Mouse (Mus musculus) heart, embryonic 16.5 days (tissue): ENCODE results near the gene Muc1. TPM values are rescaled to one million over a fixed set of nuclear protein-coding genes. Genes with fewer than 3 reads are reported as not detected.
A peak's percentile ranks its signal among the peaks of the same experiment; 100 is the strongest.

ENCODE experiments used
- ATAC-seq: fragments of 200-750 bp; cut with Nextera tagmentation; replicated peaks from 2 replicates; pipeline ENCODE4 v1.8.0; 2017; ENCODE audit warnings: moderate number of reproducible peaks; ENCODE audit not compliant: insufficient read depth, low FRiP score; ENCODE audit errors: extremely low read depth
- H3K27ac ChIP-seq: fragments of 300-500 bp; sonication (generic); 2 replicates; pipeline ENCODE4 v1.5.1; 2014; ENCODE audit warnings: mild to moderate bottlenecking, low read length, control low read depth, moderate library complexity
- H3K27me3 ChIP-seq: fragments of 300-500 bp; sonication (generic); 2 replicates; pipeline ENCODE4 v1.6.1; 2014; ENCODE audit warnings: low read length, mixed read lengths; ENCODE audit not compliant: control insufficient read depth, insufficient read depth
- H3K36me3 ChIP-seq: fragments of 300-500 bp; sonication (generic); 2 replicates; pipeline ENCODE4 v1.6.1; 2014; ENCODE audit not compliant: control insufficient read depth, insufficient read depth
- H3K4me1 ChIP-seq: fragments of 300-500 bp; sonication (generic); 2 replicates; pipeline ENCODE4 v1.6.1; 2014; ENCODE audit warnings: low read length, mixed read lengths; ENCODE audit not compliant: control insufficient read depth, insufficient read depth
- H3K4me2 ChIP-seq: fragments of 300-500 bp; sonication (generic); 2 replicates; pipeline ENCODE4 v1.6.1; 2014; ENCODE audit warnings: low read depth, mild to moderate bottlenecking, control low read depth, low read length
- H3K4me3 ChIP-seq: fragments of 300-500 bp; sonication (generic); 2 replicates; pipeline ENCODE4 v1.5.1; 2014; ENCODE audit warnings: mild to moderate bottlenecking, control low read depth, low read length
- H3K9ac ChIP-seq: fragments of 300-500 bp; sonication (generic); 2 replicates; pipeline ENCODE4 v1.6.1; 2014; ENCODE audit warnings: low read length, control low read depth
- H3K9me3 ChIP-seq: fragments of 300-500 bp; sonication (generic); replicated peaks from 2 replicates; pipeline ENCODE4 v1.6.1; 2016; ENCODE audit warnings: low read length; ENCODE audit not compliant: control insufficient read depth
- WGBS: fragments of 180-500 bp; shearing (Covaris S2); extraction: QIAGEN DNeasy Blood & Tissue Kit; methylation state at CpG from one replicate; pipeline ENCODE4 v1.1.7; 2014; 5-methylcytosine and 5-hydroxymethylcytosine counted together
- polyA plus RNA-seq: library from polyadenylated mRNA; unstranded; fragments of >200 nt; fragmentation: Nextera tagmentation; extraction: Ambion mirVana; gene quantifications from 2 replicates; pipeline ENCODE4 v1.2.1, GENCODE M21; 2015

The Muc1 gene
- 3.3 and 11.3 TPM in 2 replicates for polyA plus RNA-seq

DNA sequence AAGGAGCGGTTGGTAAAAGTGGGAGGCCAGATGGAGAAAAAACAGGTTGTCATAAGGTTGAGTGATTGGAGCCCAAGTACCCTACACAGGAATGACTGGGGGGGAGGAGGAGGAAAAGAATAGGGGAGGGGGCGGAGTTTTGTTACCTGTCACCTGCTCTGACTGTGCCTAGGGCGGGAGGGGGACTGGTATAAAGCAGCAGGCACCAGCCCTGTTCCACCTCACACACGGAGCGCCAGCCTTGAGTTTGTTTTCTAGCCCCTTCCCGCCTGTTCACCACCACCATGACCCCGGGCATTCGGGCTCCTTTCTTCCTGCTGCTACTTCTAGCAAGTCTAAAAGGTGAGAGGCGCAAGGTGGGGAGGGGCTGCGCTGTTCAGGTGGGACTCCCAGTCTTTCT is at the start of gene Muc1:
Muc1 (plus strand) TSS at position 222 of the 400 bp plus-strand sequence.
- Histone ChIP-seq H3K4me2 (peak within 1 kb of the TSS; percentile 76), H3K36me3 (no peaks in the 10 kb centered on the region), H3K9ac (peak within 1 kb of the TSS; percentile 68), H3K4me3 (peak within 1 kb of the TSS; percentile 61), H3K27me3 (peaks cover 16% of the 10 kb centered on the region; the same call in 1 of the 2 replicates), H3K4me1 (peaks cover 25% of the 10 kb centered on the region), H3K27ac (0 out of 2 replicates have a peak within 1 kb of the TSS, but pooled peaks have one; percentile 26), H3K9me3 (no peaks in the 10 kb centered on the region)
- ATAC-seq: no peak
- 33% methylated on average over 10 of the region's 10 CpGs for WGBS

DNA sequence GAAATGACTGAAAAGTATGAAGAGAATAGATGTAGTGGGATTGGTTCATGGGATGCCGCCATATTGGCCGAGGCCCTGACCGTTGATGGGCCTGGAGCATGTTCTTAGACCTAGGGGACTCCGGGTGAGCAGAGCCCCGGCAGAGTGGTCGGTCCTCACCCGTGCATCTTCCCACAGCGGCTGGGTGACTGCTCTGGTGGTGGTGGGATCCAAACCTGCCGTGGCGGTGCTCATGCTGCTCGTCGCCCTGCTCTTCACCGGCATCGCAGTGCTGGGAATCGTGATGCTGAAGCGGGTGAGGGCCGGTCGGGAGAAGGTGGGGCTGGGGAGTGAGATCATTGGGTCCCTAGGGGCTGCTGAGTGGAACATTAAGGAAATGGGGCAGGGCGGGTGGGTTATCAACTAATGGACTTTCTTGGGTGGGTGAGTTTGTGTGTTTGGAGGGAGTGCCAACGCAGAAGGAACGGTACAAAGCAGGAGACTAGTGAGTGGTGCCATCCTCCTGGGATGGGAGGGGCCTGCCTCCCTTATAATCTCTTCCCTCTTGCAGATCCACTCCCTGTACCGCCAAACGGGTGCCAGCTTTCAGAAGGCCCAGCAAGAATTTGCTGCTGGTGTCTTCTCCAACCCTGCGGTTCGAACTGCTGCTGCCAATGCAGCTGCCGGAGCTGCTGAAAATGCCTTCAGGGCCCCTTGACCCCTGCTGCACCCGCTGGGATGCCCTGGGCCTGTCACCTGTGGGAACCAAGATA is 46.9 kb upstream of the Muc1 start:
- Histone ChIP-seq H3K9me3 (no peaks in the 10 kb centered on the region), H3K36me3 (peaks cover 27% of the 10 kb centered on the region; the same call in 1 of the 2 replicates), H3K9ac (no peak overlapping the region), H3K27ac (peak overlapping the region; percentile 20; the same call in 1 of the 2 replicates), H3K27me3 (no peaks in the 10 kb centered on the region), H3K4me2 (no peak overlapping the region), H3K4me3 (no peak overlapping the region), H3K4me1 (peaks cover 25% of the 10 kb centered on the region)
- 89% methylated on average over 27 of the region's 27 CpGs for WGBS
- no peak for ATAC-seq

DNA sequence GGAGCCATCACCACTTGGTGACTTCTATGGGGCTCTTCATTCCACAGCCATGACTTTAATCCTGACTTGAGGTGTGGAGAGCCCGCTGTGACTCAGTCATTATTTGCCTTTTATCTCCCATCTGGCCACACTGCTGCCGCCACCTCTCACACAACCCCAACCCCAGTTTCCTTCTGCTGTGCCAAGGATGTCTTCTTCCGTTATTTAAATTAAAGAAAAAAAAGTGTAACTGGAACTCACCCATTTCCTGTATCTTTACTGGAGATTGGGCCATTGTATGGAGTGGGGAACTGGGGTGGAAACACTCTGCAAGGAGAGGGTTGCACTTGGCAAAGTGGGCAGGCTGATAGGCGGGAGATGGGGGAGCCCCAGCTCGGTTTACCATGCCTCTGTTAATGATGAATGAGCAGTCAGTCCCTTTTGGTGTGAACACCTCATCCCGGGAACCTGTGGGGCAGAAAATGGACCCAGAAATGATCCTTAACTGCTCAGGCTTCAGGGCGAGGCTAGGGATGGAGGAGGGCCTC is 46.3 kb upstream of the Muc1 start:
- Histone ChIP-seq H3K4me1 (peaks cover 25% of the 10 kb centered on the region), H3K36me3 (peaks cover 27% of the 10 kb centered on the region; the same call in 1 of the 2 replicates), H3K9me3 (no peaks in the 10 kb centered on the region), H3K4me2 (peak overlapping the region; percentile 99), H3K27me3 (no peaks in the 10 kb centered on the region), H3K9ac (no peak overlapping the region), H3K27ac (peak overlapping the region; percentile 20; the same call in 1 of the 2 replicates), H3K4me3 (peak overlapping the region; percentile 85)
- 38% methylated on average over 7 of the region's 7 CpGs for WGBS
- no peak for ATAC-seq

- H3K36me3 ChIP-seq: peaks cover 27% of the 10 kb centered on the region; the same call in 1 of the 2 replicates
- peak; percentile 93 for ATAC-seq
- H3K9me3 ChIP-seq: no peaks in the 10 kb centered on the region
- H3K4me3 ChIP-seq: peak within 1 kb of the TSS; percentile 85
- 5% methylated on average over 39 of the region's 39 CpGs for WGBS
- peak within 1 kb of the TSS; percentile 90 for H3K9ac ChIP-seq
- H3K4me2 ChIP-seq: peak within 1 kb of the TSS; percentile 99
- peak within 1 kb of the TSS; percentile 76 for H3K27ac ChIP-seq
- peaks cover 22% of the 10 kb centered on the region for H3K4me1 ChIP-seq
- H3K27me3 ChIP-seq: no peaks in the 10 kb centered on the region
Observed at GRCm38 (mm10) chr3:89183058-89183958, 45.5 kb upstream of the Muc1 start, which contains the start of gene Fam189b. Gene Fam189b (plus strand): TSS chr3:89183143.

DNA sequence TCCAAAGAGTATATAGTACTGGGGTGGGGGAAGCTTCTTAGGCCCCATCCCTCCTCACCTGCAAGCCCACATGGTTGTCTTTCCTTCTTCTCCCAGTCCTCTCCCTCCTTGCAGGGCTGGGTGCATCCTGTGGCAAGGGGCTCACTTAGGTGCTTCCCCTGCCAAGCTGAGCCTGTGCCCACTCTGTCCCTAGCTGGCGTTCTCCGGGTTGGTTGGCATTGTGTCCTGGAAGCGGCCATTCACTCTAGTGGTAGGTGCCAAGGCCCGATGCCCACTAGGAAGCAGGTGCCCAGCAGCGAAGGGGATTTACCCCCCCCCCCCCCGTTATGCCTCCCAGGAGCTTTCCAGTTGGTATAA is 44.9 kb upstream of the Muc1 start:
- Histone ChIP-seq H3K9me3 (no peaks in the 10 kb centered on the region), H3K36me3 (peaks cover 27% of the 10 kb centered on the region; the same call in 1 of the 2 replicates), H3K9ac (peak overlapping the region; percentile 90), H3K27me3 (no peaks in the 10 kb centered on the region), H3K4me3 (peak overlapping the region; percentile 85), H3K4me1 (peaks cover 16% of the 10 kb centered on the region), H3K4me2 (peak overlapping the region; percentile 99), H3K27ac (no peak overlapping the region)
- ATAC-seq: no peak
- 81% methylated on average over 6 of the region's 6 CpGs for WGBS

DNA sequence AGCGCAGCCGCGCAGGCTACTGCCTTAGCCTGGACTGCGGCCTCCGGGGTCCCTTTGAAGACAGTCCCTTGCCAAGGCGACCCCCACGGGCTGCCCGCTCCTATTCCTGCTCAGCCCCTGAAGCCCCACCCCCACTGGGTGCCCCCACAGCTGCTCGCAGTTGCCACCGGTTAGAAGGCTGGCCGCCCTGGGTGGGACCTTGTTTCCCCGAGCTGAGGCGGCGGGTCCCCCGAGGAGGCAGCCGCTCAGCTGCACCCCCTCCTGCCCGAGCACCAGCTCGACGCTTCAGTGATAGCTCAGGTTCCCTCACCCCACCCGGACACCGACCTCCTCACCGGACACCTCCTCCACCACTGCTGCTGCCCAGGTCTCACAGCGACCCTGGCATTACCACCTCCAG is 41.7 kb upstream of the Muc1 start:
- Histone ChIP-seq H3K9ac (0 out of 2 replicates have a peak overlapping the region, but pooled peaks have one; percentile 37), H3K4me3 (peak overlapping the region; percentile 4; the same call in 1 of the 2 replicates), H3K9me3 (no peaks in the 10 kb centered on the region), H3K4me2 (peak overlapping the region; percentile 25; the same call in 1 of the 2 replicates), H3K27ac (no peak overlapping the region), H3K27me3 (no peaks in the 10 kb centered on the region), H3K36me3 (0 out of 2 replicates have a peak, but pooled peaks cover 2% of the 10 kb centered on the region), H3K4me1 (peaks cover 16% of the 10 kb centered on the region)
- WGBS: 44% methylated on average over 23 of the region's 23 CpGs
- no peak for ATAC-seq

- Histone ChIP-seq H3K27ac (peak overlapping the region; percentile 34; the same call in 1 of the 2 replicates), H3K9ac (0 out of 2 replicates have a peak overlapping the region, but pooled peaks have one; percentile 37), H3K27me3 (no peaks in the 10 kb centered on the region), H3K9me3 (no peaks in the 10 kb centered on the region), H3K4me2 (peak overlapping the region; percentile 25), H3K4me3 (peak overlapping the region; percentile 14; the same call in 1 of the 2 replicates), H3K4me1 (peaks cover 11% of the 10 kb centered on the region), H3K36me3 (no peaks in the 10 kb centered on the region)
- ATAC-seq: no peak
- 77% methylated on average over 18 of the region's 18 CpGs for WGBS
Observed at GRCm38 (mm10) chr3:89187690-89188477, 41.0 kb upstream of the Muc1 start.

DNA sequence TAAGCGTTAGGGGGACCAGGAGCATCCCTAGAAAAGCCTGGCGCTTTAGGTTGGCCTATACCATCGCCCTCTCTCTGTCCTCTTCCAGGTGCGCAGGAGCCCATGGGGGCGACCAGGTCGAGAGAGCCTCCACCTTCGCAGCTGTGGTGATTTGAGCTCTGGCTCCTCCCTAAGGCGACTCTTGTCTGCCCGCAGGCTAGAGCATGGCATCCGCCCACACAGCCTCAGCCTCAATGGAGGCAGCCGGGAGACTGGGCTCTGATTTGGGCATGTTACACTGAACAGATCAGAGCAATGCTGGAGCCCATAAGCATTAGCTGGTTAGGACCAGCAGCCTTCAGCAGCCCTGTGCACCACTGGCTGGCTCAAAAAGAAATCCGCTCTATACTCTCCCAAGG is 40.4 kb upstream of the Muc1 start:
- no peak overlapping the region for H3K9ac ChIP-seq
- no peaks in the 10 kb centered on the region for H3K36me3 ChIP-seq
- 0 out of 2 replicates have a peak, but pooled peaks have one; percentile 9 for ATAC-seq
- H3K4me3 ChIP-seq: peak overlapping the region; percentile 14; the same call in 1 of the 2 replicates
- peak overlapping the region; percentile 34; the same call in 1 of the 2 replicates for H3K27ac ChIP-seq
- no peak overlapping the region; the same call in 1 of the 2 replicates for H3K4me2 ChIP-seq
- H3K9me3 ChIP-seq: no peaks in the 10 kb centered on the region
- H3K27me3 ChIP-seq: no peaks in the 10 kb centered on the region
- peaks cover 9% of the 10 kb centered on the region for H3K4me1 ChIP-seq
- WGBS: 60% methylated on average over 12 of the region's 12 CpGs
